Mouse (Mus musculus): ENCODE measurements around the gene Ifnlr1. TPM values are rescaled to one million over a fixed set of nuclear protein-coding genes. Genes with fewer than 3 reads are reported as not detected.

Gene Ifnlr1
- polyA plus RNA-seq, 1 experiment from 2014 or later, result 0.31 TPM

DNA sequence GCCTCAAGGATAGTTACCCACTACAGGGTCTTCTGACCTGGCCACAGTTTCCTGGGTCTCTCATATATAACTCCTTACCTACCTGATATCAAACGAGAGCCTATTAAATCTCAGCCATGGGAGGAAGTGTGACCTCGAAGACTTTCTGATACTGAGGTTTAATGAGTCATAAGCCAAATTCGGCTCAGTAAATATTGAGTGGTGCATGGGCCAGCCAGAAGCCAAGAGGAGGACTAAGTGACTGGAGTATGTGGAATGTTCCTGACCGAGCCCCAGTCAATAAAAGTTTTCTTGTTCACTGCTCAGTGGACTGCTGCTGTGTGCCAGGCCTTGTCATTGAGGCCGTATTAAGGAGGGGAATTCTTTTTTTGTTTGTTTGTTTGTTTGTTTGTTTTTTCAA is 9.6 kb upstream of the Ifnlr1 start:
- Histone ChIP-seq H3K9me3 (replicated peaks; ENCODE audit: control insufficient read depth, low read length, poor library complexity, severe bottlenecking) (no peaks in the 10 kb centered on the region), H3K36me3 (ENCODE audit: control insufficient read depth, insufficient read depth, low read length) (no peaks in the 10 kb centered on the region), H3K4me2 (ENCODE audit: low read length) (no peak overlapping the region), H3K9ac (ENCODE audit: low read depth, low read length) (no peak overlapping the region), H3K27ac (ENCODE audit: low read length) (no peak overlapping the region), H3K27me3 (ENCODE audit: control insufficient read depth, insufficient read depth, low read depth, low read length) (no peaks in the 10 kb centered on the region), H3K4me3 (ENCODE audit: low read depth, low read length) (no peak overlapping the region), H3K4me1 (ENCODE audit: control insufficient read depth, insufficient read depth, low read length) (0 out of 2 replicates have a peak, but pooled peaks cover 2% of the 10 kb centered on the region)
- ATAC-seq, result no peak
- WGBS, result 87% methylated on average over 5 of the region's 5 CpGs

DNA sequence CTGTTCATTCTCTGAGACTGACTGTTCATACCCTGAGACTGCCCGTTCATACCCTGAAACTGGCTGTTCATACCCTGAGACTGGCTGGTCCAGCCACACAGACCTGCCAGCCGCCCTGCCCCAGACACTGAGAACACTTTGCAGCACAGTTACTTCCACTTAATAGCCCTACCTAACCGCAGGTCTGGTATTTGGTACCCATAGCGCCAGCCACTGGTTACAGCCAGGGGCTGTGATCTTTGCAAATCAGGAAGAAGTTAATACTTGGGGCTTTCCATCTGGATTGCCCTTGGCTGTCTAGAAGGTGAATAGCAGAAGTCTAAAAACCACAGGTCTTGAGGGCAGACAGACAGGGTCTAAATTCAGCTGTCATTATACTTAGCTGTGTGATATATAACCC is 6.8 kb upstream of the Ifnlr1 start:
- 0 out of 2 replicates have a peak, but pooled peaks cover 4% of the 10 kb centered on the region for H3K27me3 ChIP-seq (ENCODE audit: control insufficient read depth, insufficient read depth, low read depth, low read length)
- H3K36me3 ChIP-seq (ENCODE audit: control insufficient read depth, insufficient read depth, low read length), result no peaks in the 10 kb centered on the region
- no peak overlapping the region for H3K4me3 ChIP-seq (ENCODE audit: low read depth, low read length)
- 0 out of 2 replicates have a peak, but pooled peaks cover 2% of the 10 kb centered on the region for H3K4me1 ChIP-seq (ENCODE audit: control insufficient read depth, insufficient read depth, low read length)
- no peaks in the 10 kb centered on the region for H3K9me3 ChIP-seq (replicated peaks; ENCODE audit: control insufficient read depth, low read length, poor library complexity, severe bottlenecking)
- no peak for ATAC-seq
- H3K4me2 ChIP-seq (ENCODE audit: low read length), result no peak overlapping the region
- 87% methylated on average over 4 of the region's 4 CpGs for WGBS
- no peak overlapping the region for H3K27ac ChIP-seq (ENCODE audit: low read length)
- H3K9ac ChIP-seq (ENCODE audit: low read depth, low read length), result no peak overlapping the region

DNA sequence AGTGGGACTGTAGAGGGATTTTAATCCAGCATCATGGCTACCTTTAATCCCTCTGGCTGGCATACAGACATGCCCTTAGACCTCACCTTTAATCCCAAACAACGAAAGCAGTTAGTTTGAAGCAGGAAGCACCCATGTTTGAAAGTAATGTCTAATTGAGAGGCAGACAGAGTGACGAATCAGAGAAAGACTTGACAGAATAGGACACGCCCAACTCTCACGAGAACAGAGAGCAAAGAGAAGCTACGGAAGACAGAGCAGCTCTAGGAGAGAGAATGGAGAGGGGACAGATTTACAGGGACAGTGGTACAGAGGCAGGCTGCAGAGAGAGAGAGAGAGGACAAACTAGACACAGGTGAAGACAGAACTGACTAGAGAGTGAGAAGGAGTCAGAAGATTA is 4.3 kb upstream of the Ifnlr1 start:
- H3K27ac ChIP-seq (ENCODE audit: low read length), result no peak overlapping the region
- WGBS, result 72% methylated on average over 5 of the region's 5 CpGs
- no peak overlapping the region for H3K4me3 ChIP-seq (ENCODE audit: low read depth, low read length)
- H3K4me1 ChIP-seq (ENCODE audit: control insufficient read depth, insufficient read depth, low read length), result peaks cover 10% of the 10 kb centered on the region
- H3K36me3 ChIP-seq (ENCODE audit: control insufficient read depth, insufficient read depth, low read length), result no peaks in the 10 kb centered on the region
- no peak for ATAC-seq
- H3K9ac ChIP-seq (ENCODE audit: low read depth, low read length), result no peak overlapping the region
- peaks cover 19% of the 10 kb centered on the region for H3K27me3 ChIP-seq (ENCODE audit: control insufficient read depth, insufficient read depth, low read depth, low read length)
- H3K9me3 ChIP-seq (replicated peaks; ENCODE audit: control insufficient read depth, low read length, poor library complexity, severe bottlenecking), result no peaks in the 10 kb centered on the region
- H3K4me2 ChIP-seq (ENCODE audit: low read length), result no peak overlapping the region

- Histone ChIP-seq H3K27me3 (ENCODE audit: control insufficient read depth, insufficient read depth, low read depth, low read length) (peaks cover 30% of the 10 kb centered on the region), H3K4me2 (ENCODE audit: low read length) (no peak overlapping the region)
- WGBS, result 21% methylated on average over 4 of the region's 4 CpGs
Observed at GRCm38 (mm10) chr4:135683553-135683952, 2.5 kb upstream of the Ifnlr1 start.

GRCm38 (mm10) chr4:135684731-135685130 is 1.4 kb upstream of the Ifnlr1 start:
- Histone ChIP-seq H3K9ac (ENCODE audit: low read depth, low read length) (no peak overlapping the region), H3K27me3 (ENCODE audit: control insufficient read depth, insufficient read depth, low read depth, low read length) (peaks cover 30% of the 10 kb centered on the region), H3K9me3 (replicated peaks; ENCODE audit: control insufficient read depth, low read length, poor library complexity, severe bottlenecking) (no peaks in the 10 kb centered on the region), H3K4me1 (ENCODE audit: control insufficient read depth, insufficient read depth, low read length) (peaks cover 11% of the 10 kb centered on the region), H3K4me3 (ENCODE audit: low read depth, low read length) (no peak overlapping the region), H3K36me3 (ENCODE audit: control insufficient read depth, insufficient read depth, low read length) (no peaks in the 10 kb centered on the region), H3K27ac (ENCODE audit: low read length) (no peak overlapping the region), H3K4me2 (ENCODE audit: low read length) (no peak overlapping the region)
- ATAC-seq, result no peak
- 28% methylated on average over 3 of the region's 3 CpGs for WGBS

More at GRCm38 (mm10) chr4:135683553-135683952, 2.5 kb upstream of the Ifnlr1 start:
- H3K9me3 ChIP-seq (replicated peaks; ENCODE audit: control insufficient read depth, low read length, poor library complexity, severe bottlenecking), result no peaks in the 10 kb centered on the region
- no peak for ATAC-seq
- no peak overlapping the region for H3K9ac ChIP-seq (ENCODE audit: low read depth, low read length)
- H3K4me1 ChIP-seq (ENCODE audit: control insufficient read depth, insufficient read depth, low read length), result peaks cover 11% of the 10 kb centered on the region
- no peak overlapping the region for H3K4me3 ChIP-seq (ENCODE audit: low read depth, low read length)
- no peaks in the 10 kb centered on the region for H3K36me3 ChIP-seq (ENCODE audit: control insufficient read depth, insufficient read depth, low read length)
- no peak overlapping the region for H3K27ac ChIP-seq (ENCODE audit: low read length)

DNA sequence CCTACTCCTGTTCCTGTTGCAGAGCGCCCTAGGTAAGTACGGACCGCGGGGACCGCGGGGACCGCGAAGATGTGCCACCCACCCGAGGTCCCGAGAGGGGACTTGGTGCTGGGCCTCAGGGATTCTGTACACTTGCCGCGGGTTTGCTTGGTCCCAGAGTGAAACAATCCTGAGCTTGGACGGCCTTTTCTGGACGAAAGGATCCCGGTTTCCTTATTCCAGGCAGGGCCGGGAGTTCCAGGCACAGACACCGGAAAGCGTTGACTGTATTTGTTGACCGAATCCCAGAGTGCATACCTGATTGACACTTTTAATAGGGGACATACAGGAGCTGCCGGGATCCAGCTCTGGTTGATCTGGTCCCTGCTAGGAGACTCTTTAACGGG is 474 bp downstream of the Ifnlr1 start:
- WGBS, result under 1% methylated on average over 21 of the region's 21 CpGs
- peak overlapping the region; percentile 50 for H3K4me3 ChIP-seq (ENCODE audit: low read depth, low read length)
- no peak for ATAC-seq
- peak overlapping the region; percentile 54 for H3K9ac ChIP-seq (ENCODE audit: low read depth, low read length)
- no peaks in the 10 kb centered on the region for H3K36me3 ChIP-seq (ENCODE audit: control insufficient read depth, insufficient read depth, low read length)
- peaks cover 11% of the 10 kb centered on the region for H3K4me1 ChIP-seq (ENCODE audit: control insufficient read depth, insufficient read depth, low read length)
- H3K27me3 ChIP-seq (ENCODE audit: control insufficient read depth, insufficient read depth, low read depth, low read length), result peaks cover 32% of the 10 kb centered on the region
- H3K4me2 ChIP-seq (ENCODE audit: low read length), result peak overlapping the region; percentile 98
- H3K9me3 ChIP-seq (replicated peaks; ENCODE audit: control insufficient read depth, low read length, poor library complexity, severe bottlenecking), result no peaks in the 10 kb centered on the region
- no peak overlapping the region for H3K27ac ChIP-seq (ENCODE audit: low read length)

DNA sequence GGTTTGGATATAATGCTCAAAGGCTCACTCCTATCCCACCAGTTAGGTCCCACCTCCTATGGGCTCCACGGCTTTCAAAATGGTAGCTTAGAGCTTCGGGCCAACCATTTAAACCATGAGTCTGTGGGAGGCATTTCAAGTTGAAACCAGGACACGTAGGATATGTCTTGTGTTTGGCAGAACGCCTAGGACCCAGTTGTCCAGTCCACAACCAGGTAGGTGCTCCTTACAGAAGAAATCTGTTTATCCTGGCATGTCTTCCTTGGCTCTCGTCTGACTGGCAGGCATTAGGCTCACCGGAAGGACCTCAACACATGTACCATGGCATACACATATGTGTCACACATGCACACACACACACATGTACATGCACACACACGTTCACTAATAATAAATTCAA is 3.7 kb downstream of the Ifnlr1 start:
- Histone ChIP-seq H3K4me3 (ENCODE audit: low read depth, low read length) (no peak overlapping the region), H3K9me3 (replicated peaks; ENCODE audit: control insufficient read depth, low read length, poor library complexity, severe bottlenecking) (no peaks in the 10 kb centered on the region), H3K27ac (ENCODE audit: low read length) (no peak overlapping the region), H3K4me2 (ENCODE audit: low read length) (no peak overlapping the region), H3K4me1 (ENCODE audit: control insufficient read depth, insufficient read depth, low read length) (peaks cover 11% of the 10 kb centered on the region), H3K27me3 (ENCODE audit: control insufficient read depth, insufficient read depth, low read depth, low read length) (peaks cover 26% of the 10 kb centered on the region), H3K9ac (ENCODE audit: low read depth, low read length) (no peak overlapping the region), H3K36me3 (ENCODE audit: control insufficient read depth, insufficient read depth, low read length) (no peaks in the 10 kb centered on the region)
- 92% methylated on average over 7 of the region's 7 CpGs for WGBS
- no peak for ATAC-seq

- H3K4me1 ChIP-seq (ENCODE audit: control insufficient read depth, insufficient read depth, low read length), result peaks cover 11% of the 10 kb centered on the region
- H3K27me3 ChIP-seq (ENCODE audit: control insufficient read depth, insufficient read depth, low read depth, low read length), result peaks cover 21% of the 10 kb centered on the region
- 83% methylated on average over 11 of the region's 11 CpGs for WGBS
- H3K9ac ChIP-seq (ENCODE audit: low read depth, low read length), result no peak overlapping the region
- no peaks in the 10 kb centered on the region for H3K36me3 ChIP-seq (ENCODE audit: control insufficient read depth, insufficient read depth, low read length)
- no peak overlapping the region for H3K4me3 ChIP-seq (ENCODE audit: low read depth, low read length)
- H3K9me3 ChIP-seq (replicated peaks; ENCODE audit: control insufficient read depth, low read length, poor library complexity, severe bottlenecking), result no peaks in the 10 kb centered on the region
- no peak overlapping the region for H3K27ac ChIP-seq (ENCODE audit: low read length)
- ATAC-seq, result no peak
- H3K4me2 ChIP-seq (ENCODE audit: low read length), result no peak overlapping the region
Observed at GRCm38 (mm10) chr4:135690241-135690640, 4.2 kb downstream of the Ifnlr1 start.

DNA sequence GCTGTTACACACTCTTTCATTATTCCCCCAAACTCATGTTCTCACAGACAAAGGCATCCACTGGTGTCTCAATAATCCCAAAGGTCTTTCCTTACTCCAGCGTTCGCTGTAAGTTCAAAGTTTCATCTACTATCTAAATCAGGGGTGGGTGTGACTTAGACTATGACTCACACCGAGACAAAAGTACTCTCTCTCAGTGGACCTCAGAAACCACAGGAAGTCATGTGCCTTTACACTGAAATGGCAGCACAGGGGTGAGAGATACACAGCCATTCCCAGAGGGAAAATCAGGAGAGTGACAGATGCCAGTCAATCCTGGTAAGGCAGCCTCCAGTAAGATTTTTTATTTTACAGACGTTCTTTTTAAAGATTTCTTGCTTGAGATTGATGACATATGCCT is 6.8 kb downstream of the Ifnlr1 start:
- no peak for ATAC-seq
- Histone ChIP-seq H3K4me3 (ENCODE audit: low read depth, low read length) (no peak overlapping the region), H3K9ac (ENCODE audit: low read depth, low read length) (no peak overlapping the region), H3K27me3 (ENCODE audit: control insufficient read depth, insufficient read depth, low read depth, low read length) (peaks cover 4% of the 10 kb centered on the region; the same call in 1 of the 2 replicates), H3K36me3 (ENCODE audit: control insufficient read depth, insufficient read depth, low read length) (no peaks in the 10 kb centered on the region), H3K9me3 (replicated peaks; ENCODE audit: control insufficient read depth, low read length, poor library complexity, severe bottlenecking) (no peaks in the 10 kb centered on the region), H3K27ac (ENCODE audit: low read length) (no peak overlapping the region), H3K4me2 (ENCODE audit: low read length) (no peak overlapping the region), H3K4me1 (ENCODE audit: control insufficient read depth, insufficient read depth, low read length) (no peaks in the 10 kb centered on the region)
- WGBS, result 85% methylated on average over 4 of the region's 4 CpGs

Data from midbrain, embryonic 16.5 days (tissue).